Mouse (Mus musculus) neural tube, embryonic 11.5 days (tissue): ENCODE measurements around the gene Pprc1. TPM values are rescaled to one million over a fixed set of nuclear protein-coding genes. Genes with fewer than 3 reads are reported as not detected.

ENCODE experiments used
- ATAC-seq: fragments of 200-750 bp; cut with Nextera tagmentation; 2 replicates; pipeline ENCODE4 v1.8.0; 2017; ENCODE audit warnings: moderate number of reproducible peaks, mild to moderate bottlenecking, moderate TSS enrichment, moderate library complexity; ENCODE audit not compliant: insufficient read depth, low FRiP score, low TSS enrichment
- DNase-seq: peaks from one replicate; pipeline ENCODE4 v3.0.0-alpha.2; 2015; ENCODE audit warnings: low spot score
- H3K27ac ChIP-seq: fragments of 300-500 bp; sonication (generic); 2 replicates; pipeline ENCODE4 v1.5.1; 2014; ENCODE audit warnings: low read depth, mild to moderate bottlenecking, low read length
- H3K27me3 ChIP-seq: fragments of 300-500 bp; sonication (generic); 2 replicates; pipeline ENCODE4 v1.6.1; 2014; ENCODE audit warnings: mild to moderate bottlenecking, low read length, mixed read lengths; ENCODE audit not compliant: control insufficient read depth, insufficient read depth
- H3K36me3 ChIP-seq: fragments of 300-500 bp; sonication (generic); 2 replicates; pipeline ENCODE4 v1.6.1; 2014; ENCODE audit warnings: mild to moderate bottlenecking, low read length, moderate library complexity, mixed read lengths; ENCODE audit not compliant: control insufficient read depth, insufficient read depth
- H3K4me1 ChIP-seq: fragments of 300-500 bp; sonication (generic); 2 replicates; pipeline ENCODE4 v1.6.1; 2014; ENCODE audit warnings: low read length, mixed read lengths; ENCODE audit not compliant: control insufficient read depth, insufficient read depth
- H3K4me2 ChIP-seq: fragments of 300-500 bp; sonication (generic); 2 replicates; pipeline ENCODE4 v1.6.1; 2014; ENCODE audit warnings: low read depth, mild to moderate bottlenecking, moderate library complexity
- H3K4me3 ChIP-seq: fragments of 300-500 bp; sonication (generic); 2 replicates; pipeline ENCODE4 v1.5.1; 2014; ENCODE audit warnings: low read depth, low read length
- H3K9ac ChIP-seq: fragments of 300-500 bp; sonication (generic); 2 replicates; pipeline ENCODE4 v1.6.1; 2014; ENCODE audit warnings: mild to moderate bottlenecking, low read length
- H3K9me3 ChIP-seq: fragments of 300-500 bp; sonication (generic); 2 replicates; pipeline ENCODE4 v1.6.1; 2016; ENCODE audit warnings: low read length; ENCODE audit not compliant: control insufficient read depth
- WGBS: fragments of 180-500 bp; shearing (Covaris S2); extraction: QIAGEN DNeasy Blood & Tissue Kit; methylation state at CpG from one replicate; pipeline ENCODE4 v1.1.7; 2014; 5-methylcytosine and 5-hydroxymethylcytosine counted together
- polyA plus RNA-seq: library from polyadenylated mRNA; unstranded; fragments of >200 nt; fragmentation: Nextera tagmentation; extraction: Ambion mirVana; gene quantifications from 2 replicates; pipeline ENCODE4 v1.2.1, GENCODE M21; 2014

The Pprc1 gene
- polyA plus RNA-seq, 1 experiment from 2014 or later, result 46.1 TPM

DNA sequence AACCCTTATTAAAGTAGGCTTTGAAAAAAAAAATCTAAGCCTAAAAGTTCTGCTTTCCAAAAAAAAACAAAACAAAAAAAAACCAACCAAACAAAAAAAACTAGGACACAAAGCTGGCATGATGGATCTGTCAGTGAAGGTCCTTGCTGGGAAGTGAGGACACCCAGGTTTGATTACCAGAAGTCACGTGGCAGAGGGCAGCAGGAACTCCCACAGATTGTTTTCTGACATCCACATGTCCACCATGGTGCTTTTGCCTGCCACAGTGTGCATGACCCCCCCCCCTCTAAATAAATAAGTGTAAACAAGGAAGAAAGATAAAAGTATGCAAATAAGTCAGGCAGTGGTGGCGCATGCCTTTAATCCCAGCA is 59.5 kb downstream of the Pprc1 start:
- no peak overlapping the region for H3K27ac ChIP-seq
- WGBS, result 69% methylated on average over 2 of the region's 2 CpGs
- DNase-seq (no peak), ATAC-seq (no peak)
- no peak overlapping the region for H3K4me3 ChIP-seq
- no peak overlapping the region for H3K4me2 ChIP-seq
- H3K9me3 ChIP-seq, result no peaks in the 10 kb centered on the region
- H3K27me3 ChIP-seq, result no peaks in the 10 kb centered on the region
- H3K36me3 ChIP-seq, result no peaks in the 10 kb centered on the region
- no peak overlapping the region for H3K9ac ChIP-seq
- no peaks in the 10 kb centered on the region for H3K4me1 ChIP-seq

DNA sequence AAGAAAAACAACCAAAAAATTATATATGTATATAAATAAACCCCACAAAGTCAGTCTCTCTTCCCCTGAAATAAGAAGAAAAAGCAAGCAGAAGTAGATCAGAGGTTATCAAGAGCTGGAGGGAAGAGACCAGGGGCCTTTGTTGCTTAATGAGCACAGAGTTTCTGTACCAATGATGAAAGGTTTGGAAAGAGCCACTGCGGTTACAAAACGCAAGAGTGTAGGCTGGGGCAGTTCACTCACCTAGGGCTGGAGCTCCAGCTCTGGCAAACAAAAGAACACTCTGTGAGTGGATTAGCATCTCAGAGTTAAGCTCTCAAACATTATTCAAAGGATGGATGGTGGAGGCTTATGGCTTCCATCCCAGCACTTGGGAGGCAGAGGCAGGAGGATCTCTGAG is 65.5 kb downstream of the Pprc1 start:
- no peak overlapping the region for H3K9ac ChIP-seq
- 83% methylated on average over 2 of the region's 2 CpGs for WGBS
- ATAC-seq (no peak), DNase-seq (no peak)
- no peak overlapping the region for H3K27ac ChIP-seq
- no peak overlapping the region for H3K4me2 ChIP-seq
- no peaks in the 10 kb centered on the region for H3K9me3 ChIP-seq
- H3K4me1 ChIP-seq, result no peaks in the 10 kb centered on the region
- H3K4me3 ChIP-seq, result no peak overlapping the region
- H3K36me3 ChIP-seq, result no peaks in the 10 kb centered on the region
- H3K27me3 ChIP-seq, result no peaks in the 10 kb centered on the region

DNA sequence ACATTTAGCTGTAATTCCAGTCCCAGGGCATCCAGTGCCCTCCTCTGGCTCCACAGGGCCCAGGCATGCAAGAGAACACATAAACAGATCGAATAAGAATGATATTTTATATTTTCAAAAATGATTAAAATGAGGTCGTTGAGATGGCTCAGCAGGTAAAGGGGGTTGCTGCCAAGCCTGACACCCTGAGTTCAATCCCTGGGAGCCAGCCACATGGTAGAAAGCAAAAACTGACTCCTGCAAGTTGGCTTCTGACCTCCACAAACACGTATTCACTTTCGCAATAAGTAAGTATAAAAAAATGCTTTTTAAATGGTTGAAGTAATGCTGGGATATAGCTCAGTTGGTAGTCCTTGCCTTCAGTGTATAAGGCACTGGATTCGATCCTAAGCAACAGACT is 66.1 kb downstream of the Pprc1 start:
- H3K4me2 ChIP-seq, result no peak overlapping the region
- no peaks in the 10 kb centered on the region for H3K4me1 ChIP-seq
- H3K36me3 ChIP-seq, result no peaks in the 10 kb centered on the region
- no peaks in the 10 kb centered on the region for H3K27me3 ChIP-seq
- H3K9ac ChIP-seq, result no peak overlapping the region
- ATAC-seq (no peak), DNase-seq (no peak)
- no peak overlapping the region for H3K4me3 ChIP-seq
- no peak overlapping the region for H3K27ac ChIP-seq
- WGBS, result 85% methylated on average over 5 of the region's 5 CpGs
- no peaks in the 10 kb centered on the region for H3K9me3 ChIP-seq

DNA sequence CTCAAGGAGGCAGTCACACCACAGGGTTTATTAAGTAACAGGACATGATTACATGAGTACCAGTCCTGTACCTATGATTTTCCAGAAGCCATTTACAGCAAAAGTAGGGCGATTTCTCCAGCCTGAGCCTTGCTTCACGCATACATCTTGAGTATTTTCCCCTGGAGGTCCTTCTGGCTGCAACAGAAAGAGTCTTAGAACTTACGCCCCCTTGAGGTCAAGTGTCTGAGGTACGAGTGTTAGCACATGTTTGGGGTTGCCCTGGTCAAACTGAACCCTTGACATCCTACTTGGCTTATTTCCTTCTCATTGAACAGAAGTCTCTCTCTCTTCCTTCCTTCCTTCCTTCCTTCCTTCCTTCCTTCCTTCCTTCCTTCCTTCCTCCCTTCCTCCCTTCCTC is 69.9 kb downstream of the Pprc1 start:
- Histone ChIP-seq H3K4me2 (no peak overlapping the region), H3K27me3 (no peaks in the 10 kb centered on the region), H3K36me3 (no peaks in the 10 kb centered on the region), H3K4me3 (no peak overlapping the region), H3K9me3 (no peaks in the 10 kb centered on the region), H3K4me1 (no peaks in the 10 kb centered on the region), H3K9ac (no peak overlapping the region), H3K27ac (no peak overlapping the region)
- no peak for DNase-seq
- ATAC-seq, result no peak
- WGBS, result 63% methylated on average over 4 of the region's 4 CpGs

DNA sequence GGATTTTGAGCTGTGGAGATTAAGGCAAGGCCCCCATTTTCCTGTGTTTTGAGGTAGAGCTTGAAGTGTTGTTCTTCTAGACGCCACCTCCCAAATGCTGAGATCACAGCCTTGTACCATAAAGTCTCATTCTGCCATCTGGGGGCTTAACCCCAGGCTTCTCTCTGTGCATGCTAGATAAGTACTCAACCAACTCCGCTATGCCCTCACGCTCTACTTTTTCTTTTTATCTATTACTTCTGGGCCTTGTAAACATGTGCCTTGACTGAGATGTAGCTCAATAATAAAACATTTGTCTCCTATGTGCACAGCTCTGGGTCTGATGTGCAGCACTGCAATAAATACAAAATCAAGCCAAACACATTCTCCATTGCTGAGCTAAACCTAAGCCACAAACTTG is 74.8 kb downstream of the Pprc1 start:
- no peak for ATAC-seq
- Histone ChIP-seq H3K36me3 (no peaks in the 10 kb centered on the region), H3K9me3 (no peaks in the 10 kb centered on the region), H3K4me2 (no peak overlapping the region), H3K4me1 (no peaks in the 10 kb centered on the region), H3K27me3 (no peaks in the 10 kb centered on the region), H3K9ac (no peak overlapping the region), H3K4me3 (no peak overlapping the region), H3K27ac (no peak overlapping the region)
- WGBS, result 90% methylated on average over 3 of the region's 3 CpGs
- no peak for DNase-seq

DNA sequence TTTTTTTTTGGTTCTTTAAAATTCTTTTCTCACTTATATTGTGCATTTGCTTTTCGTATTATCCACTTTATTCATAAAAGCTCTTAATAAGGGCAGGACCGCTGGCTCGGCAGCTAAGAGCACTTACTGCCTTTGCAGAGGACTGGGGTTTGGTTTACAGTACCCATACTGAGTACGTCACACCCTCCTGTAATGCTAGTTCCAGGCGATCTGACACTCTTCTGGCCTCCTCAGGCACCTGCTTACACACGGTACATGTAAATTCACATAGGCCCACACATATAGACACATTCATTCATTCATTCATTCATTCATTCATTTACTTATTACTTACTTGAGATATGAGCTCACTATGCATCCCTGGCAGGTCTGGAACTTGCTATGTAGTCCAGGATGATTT is 76.2 kb downstream of the Pprc1 start:
- Histone ChIP-seq H3K4me2 (no peak overlapping the region), H3K36me3 (no peaks in the 10 kb centered on the region), H3K4me1 (no peaks in the 10 kb centered on the region), H3K27ac (no peak overlapping the region), H3K4me3 (no peak overlapping the region), H3K9me3 (no peaks in the 10 kb centered on the region), H3K9ac (no peak overlapping the region), H3K27me3 (no peaks in the 10 kb centered on the region)
- 75% methylated on average over 6 of the region's 6 CpGs for WGBS
- no peak for DNase-seq
- ATAC-seq, result no peak

Other genes starting within 250 kb of the Pprc1 start
- 2.3 and 4.4 TPM in 2 replicates for gene Kcnip2, start 228.8 kb upstream of the Pprc1 start, polyA plus RNA-seq
- 16.7 and 17.9 TPM in 2 replicates for gene Armh3, start 46.4 kb upstream of the Pprc1 start, polyA plus RNA-seq
- 2.6 and 2.9 TPM in 2 replicates for gene Hps6, start 41.4 kb upstream of the Pprc1 start, polyA plus RNA-seq
- gene Ldb1, start 328 bp downstream of the Pprc1 start, polyA plus RNA-seq, result 93.0 and 97.9 TPM in 2 replicates
- 103 and 112 TPM in 2 replicates for gene Nolc1, start 31.0 kb downstream of the Pprc1 start, polyA plus RNA-seq
- 0.20 TPM in 2 replicates for gene Elovl3, start 87.0 kb downstream of the Pprc1 start, polyA plus RNA-seq
- 2.2 and 4.5 TPM in 2 replicates for gene Pitx3, start 103.4 kb downstream of the Pprc1 start, polyA plus RNA-seq
- 43.3 and 52.0 TPM in 2 replicates for gene Gbf1, start 107.6 kb downstream of the Pprc1 start, polyA plus RNA-seq